Mouse (Mus musculus): ENCODE measurements at regions not wholly inside any gene's neighbourhood (a gene's known extent, or its start where the extent isn't known, plus 50 kb on each side); places are given as distances from the start of the nearest gene placed in this dataset.

- Histone ChIP-seq H3K36me3 (replicated peaks; ENCODE audit: control insufficient read depth, insufficient read depth, low read depth) (no peaks in the 10 kb centered on the region), H3K27ac (no peak overlapping the region), H3K9me3 (ENCODE audit: control insufficient read depth, low read length) (no peaks in the 10 kb centered on the region), H3K9ac (replicated peaks) (no peak overlapping the region), H3K4me1 (replicated peaks; ENCODE audit: control insufficient read depth in 2 of 2, insufficient read depth in 2 of 2, low read length in 1 of 2) (no peaks in the 10 kb centered on the region), H3K4me2 (ENCODE audit: low read depth) (no peak overlapping the region), H3K4me3 (ENCODE audit: insufficient read depth in 1 of 2, low read depth in 2 of 2, low read length in 2 of 2) (no peak overlapping the region), H3K27me3 (ENCODE audit: control insufficient read depth, insufficient read depth, low read length) (no peaks in the 10 kb centered on the region)
- DNase-seq (ENCODE audit: low read depth in 3 of 3, low spot score in 3 of 3): no peak
- no peak for ATAC-seq (ENCODE audit: insufficient read depth)
- WGBS (ENCODE audit: insufficient replicate concordance): 66% methylated on average over 2 of the region's 2 CpGs
- TF ChIP-seq EP300 (IDR thresholded peaks at IDR 0.05; ENCODE audit: low read depth) (no peak), CTCF (IDR thresholded peaks at IDR 0.05; ENCODE audit: low read depth) (no peak)
Observed at GRCm38 (mm10) chr15:90377959-90378358, 153.8 kb downstream of the Alg10b start.

DNA sequence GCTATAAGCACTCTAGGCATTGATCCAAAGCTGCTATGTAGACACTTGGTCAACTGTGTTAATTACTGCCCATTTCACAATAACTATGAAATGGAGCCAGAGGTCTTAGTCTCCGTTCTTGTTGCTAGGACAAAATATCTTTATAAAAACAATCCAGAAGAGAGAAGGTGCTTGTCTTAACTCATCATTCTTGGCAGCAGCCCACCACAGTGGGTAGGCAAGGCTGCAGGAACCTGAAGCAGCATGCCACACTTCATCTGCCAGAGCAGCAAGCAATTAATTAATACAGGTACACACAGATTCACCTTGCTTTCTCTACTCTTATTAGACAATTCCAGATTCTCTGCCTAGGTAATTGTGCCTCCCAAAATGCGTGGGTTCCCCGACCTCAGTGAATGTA lies 172.8 kb downstream of the Alg10b start:
- Histone ChIP-seq H3K4me3 (ENCODE audit: insufficient read depth in 1 of 2, low read depth in 2 of 2, low read length in 2 of 2) (no peak overlapping the region), H3K9me3 (ENCODE audit: control insufficient read depth, low read length) (no peaks in the 10 kb centered on the region), H3K4me2 (ENCODE audit: low read depth) (no peak overlapping the region), H3K9ac (replicated peaks) (no peak overlapping the region), H3K4me1 (replicated peaks; ENCODE audit: control insufficient read depth in 2 of 2, insufficient read depth in 2 of 2, low read length in 1 of 2) (no peaks in the 10 kb centered on the region), H3K27ac (no peak overlapping the region), H3K27me3 (ENCODE audit: control insufficient read depth, insufficient read depth, low read length) (no peaks in the 10 kb centered on the region), H3K36me3 (replicated peaks; ENCODE audit: control insufficient read depth, insufficient read depth, low read depth) (no peaks in the 10 kb centered on the region)
- WGBS (ENCODE audit: insufficient replicate concordance): 58% methylated on average over 3 of the region's 3 CpGs
- DNase-seq (ENCODE audit: low read depth in 3 of 3, low spot score in 3 of 3) (no peak), ATAC-seq (ENCODE audit: insufficient read depth) (no peak)
- TF ChIP-seq EP300 (IDR thresholded peaks at IDR 0.05; ENCODE audit: low read depth) (no peak), CTCF (IDR thresholded peaks at IDR 0.05; ENCODE audit: low read depth) (no peak)

- WGBS (ENCODE audit: insufficient replicate concordance): 74% methylated on average over 2 of the region's 2 CpGs
- Histone ChIP-seq H3K27me3 (ENCODE audit: control insufficient read depth, insufficient read depth, low read length) (no peaks in the 10 kb centered on the region), H3K9ac (replicated peaks) (no peak overlapping the region), H3K9me3 (ENCODE audit: control insufficient read depth, low read length) (no peaks in the 10 kb centered on the region), H3K36me3 (replicated peaks; ENCODE audit: control insufficient read depth, insufficient read depth, low read depth) (no peaks in the 10 kb centered on the region), H3K4me1 (replicated peaks; ENCODE audit: control insufficient read depth in 2 of 2, insufficient read depth in 2 of 2, low read length in 1 of 2) (no peaks in the 10 kb centered on the region), H3K4me3 (ENCODE audit: insufficient read depth in 1 of 2, low read depth in 2 of 2, low read length in 2 of 2) (no peak overlapping the region), H3K27ac (no peak overlapping the region), H3K4me2 (ENCODE audit: low read depth) (no peak overlapping the region)
- no peak for DNase-seq (ENCODE audit: low read depth in 3 of 3, low spot score in 3 of 3)
- no peak for ATAC-seq (ENCODE audit: insufficient read depth)
- TF ChIP-seq CTCF (IDR thresholded peaks at IDR 0.05; ENCODE audit: low read depth) (no peak), EP300 (IDR thresholded peaks at IDR 0.05; ENCODE audit: low read depth) (no peak)
Observed at GRCm38 (mm10) chr15:90397691-90398377, 173.7 kb downstream of the Alg10b start.

GRCm38 (mm10) chr15:90400326-90401280 lies 176.5 kb downstream of the Alg10b start:
- TF ChIP-seq EP300 (IDR thresholded peaks at IDR 0.05; ENCODE audit: low read depth) (no peak), CTCF (IDR thresholded peaks at IDR 0.05; ENCODE audit: low read depth) (no peak)
- no peak overlapping the region for H3K4me3 ChIP-seq (ENCODE audit: insufficient read depth in 1 of 2, low read depth in 2 of 2, low read length in 2 of 2)
- DNase-seq (ENCODE audit: low read depth in 3 of 3, low spot score in 3 of 3) (no peak), ATAC-seq (ENCODE audit: insufficient read depth) (no peak)
- H3K27ac ChIP-seq: no peak overlapping the region
- no peak overlapping the region for H3K4me2 ChIP-seq (ENCODE audit: low read depth)
- no peaks in the 10 kb centered on the region for H3K4me1 ChIP-seq (replicated peaks; ENCODE audit: control insufficient read depth in 2 of 2, insufficient read depth in 2 of 2, low read length in 1 of 2)
- H3K9me3 ChIP-seq (ENCODE audit: control insufficient read depth, low read length): no peaks in the 10 kb centered on the region
- no peaks in the 10 kb centered on the region for H3K27me3 ChIP-seq (ENCODE audit: control insufficient read depth, insufficient read depth, low read length)
- 38% methylated on average over 5 of the region's 5 CpGs for WGBS (ENCODE audit: insufficient replicate concordance)
- no peak overlapping the region for H3K9ac ChIP-seq (replicated peaks)
- H3K36me3 ChIP-seq (replicated peaks; ENCODE audit: control insufficient read depth, insufficient read depth, low read depth): no peaks in the 10 kb centered on the region

DNA sequence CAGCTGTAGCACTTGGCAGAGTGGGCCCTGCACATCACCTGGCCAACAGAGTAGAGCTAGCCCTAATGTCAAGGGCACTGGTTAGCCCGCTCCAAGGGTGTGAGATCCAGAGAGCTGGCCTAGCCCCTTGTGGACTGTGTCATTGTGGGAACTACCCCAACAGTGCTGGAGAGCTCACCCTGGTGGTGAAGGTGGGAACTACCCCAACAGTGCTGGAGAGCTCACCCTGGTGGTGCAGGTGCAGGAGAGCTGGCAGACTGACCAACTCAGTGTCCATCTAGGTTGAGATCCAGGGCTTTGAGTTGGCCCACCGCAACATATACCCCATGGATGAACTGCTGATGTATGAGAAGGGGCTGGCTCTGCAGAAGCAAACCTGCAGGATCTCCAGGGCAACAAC lies 196.7 kb downstream of the Alg10b start:
- no peak overlapping the region for H3K4me2 ChIP-seq (ENCODE audit: low read depth)
- DNase-seq (ENCODE audit: low read depth in 3 of 3, low spot score in 3 of 3): no peak
- no peak overlapping the region for H3K9ac ChIP-seq (replicated peaks)
- ATAC-seq (ENCODE audit: insufficient read depth): no peak
- no peak overlapping the region for H3K27ac ChIP-seq
- 64% methylated on average over 2 of the region's 2 CpGs for WGBS (ENCODE audit: insufficient replicate concordance)
- H3K4me1 ChIP-seq (replicated peaks; ENCODE audit: control insufficient read depth in 2 of 2, insufficient read depth in 2 of 2, low read length in 1 of 2): no peaks in the 10 kb centered on the region
- no peak for TF ChIP-seq EP300 (IDR thresholded peaks at IDR 0.05; ENCODE audit: low read depth)
- peak; percentile 69 for TF ChIP-seq CTCF (IDR thresholded peaks at IDR 0.05; ENCODE audit: low read depth)
- H3K36me3 ChIP-seq (replicated peaks; ENCODE audit: control insufficient read depth, insufficient read depth, low read depth): no peaks in the 10 kb centered on the region
- no peak overlapping the region for H3K4me3 ChIP-seq (ENCODE audit: insufficient read depth in 1 of 2, low read depth in 2 of 2, low read length in 2 of 2)
- H3K9me3 ChIP-seq (ENCODE audit: control insufficient read depth, low read length): no peaks in the 10 kb centered on the region
- H3K27me3 ChIP-seq (ENCODE audit: control insufficient read depth, insufficient read depth, low read length): no peaks in the 10 kb centered on the region
